Mouse (Mus musculus) liver (tissue): ENCODE data around the gene En1.

Experiments used
- DNase-seq: peaks from one replicate; pipeline ENCODE4 v3.0.0-alpha.2; 2020; ENCODE audit warnings: mixed read lengths

En1 gene

GRCm38 (mm10) chr1:120600516-120601252 lies 1.5 kb upstream of the En1 start:
- DNase-seq: no peak

GRCm38 (mm10) chr1:120601253-120601836 lies 873 bp upstream of the En1 start:
- DNase-seq: no peak

GRCm38 (mm10) chr1:120602876-120603655 lies 848 bp downstream of the En1 start:
- peak; percentile 7 for DNase-seq

- DNase-seq: no peak
Observed at GRCm38 (mm10) chr1:120603656-120604051, 1.4 kb downstream of the En1 start.

GRCm38 (mm10) chr1:120604431-120605142 lies 2.4 kb downstream of the En1 start:
- DNase-seq: no peak

- DNase-seq: no peak
Observed at GRCm38 (mm10) chr1:120605143-120605435, 2.9 kb downstream of the En1 start.

- DNase-seq: no peak
Observed at GRCm38 (mm10) chr1:120605521-120606310, 3.5 kb downstream of the En1 start.

GRCm38 (mm10) chr1:120606641-120607575 lies 4.7 kb downstream of the En1 start:
- no peak for DNase-seq

GRCm38 (mm10) chr1:120607576-120608400 lies 5.6 kb downstream of the En1 start:
- no peak for DNase-seq

- no peak for DNase-seq
Observed at GRCm38 (mm10) chr1:120608461-120608860, 6.2 kb downstream of the En1 start.

- DNase-seq: no peak
Observed at GRCm38 (mm10) chr1:120609611-120610010, 7.4 kb downstream of the En1 start.

- DNase-seq: no peak
Observed at GRCm38 (mm10) chr1:120613461-120614306, 11.5 kb downstream of the En1 start.

GRCm38 (mm10) chr1:120614307-120615100 lies 12.3 kb downstream of the En1 start:
- DNase-seq: no peak

- no peak for DNase-seq
Observed at GRCm38 (mm10) chr1:120615521-120615920, 13.3 kb downstream of the En1 start.

GRCm38 (mm10) chr1:120615927-120616326 lies 13.7 kb downstream of the En1 start:
- DNase-seq: no peak

GRCm38 (mm10) chr1:120621383-120621782 lies 19.2 kb downstream of the En1 start:
- DNase-seq: no peak

GRCm38 (mm10) chr1:120626930-120627621 lies 24.9 kb downstream of the En1 start:
- DNase-seq: no peak

GRCm38 (mm10) chr1:120627622-120628001 lies 25.4 kb downstream of the En1 start:
- no peak for DNase-seq
